Mouse (Mus musculus): ENCODE data around the gene Cspg4. TPM values are rescaled to one million over a fixed set of nuclear protein-coding genes. Genes with fewer than 3 reads are reported as not detected.
A peak's percentile ranks its signal among the peaks of the same experiment; 100 is the strongest.
"Not testable (repeated sequence)": the region's sequence is repeated elsewhere in the genome, so short reads cannot be mapped to it uniquely, and the experiment has no call there.

The Cspg4 gene
- total RNA-seq, 2 experiments from 2014 or later: 6.5 to 9.4 TPM

DNA sequence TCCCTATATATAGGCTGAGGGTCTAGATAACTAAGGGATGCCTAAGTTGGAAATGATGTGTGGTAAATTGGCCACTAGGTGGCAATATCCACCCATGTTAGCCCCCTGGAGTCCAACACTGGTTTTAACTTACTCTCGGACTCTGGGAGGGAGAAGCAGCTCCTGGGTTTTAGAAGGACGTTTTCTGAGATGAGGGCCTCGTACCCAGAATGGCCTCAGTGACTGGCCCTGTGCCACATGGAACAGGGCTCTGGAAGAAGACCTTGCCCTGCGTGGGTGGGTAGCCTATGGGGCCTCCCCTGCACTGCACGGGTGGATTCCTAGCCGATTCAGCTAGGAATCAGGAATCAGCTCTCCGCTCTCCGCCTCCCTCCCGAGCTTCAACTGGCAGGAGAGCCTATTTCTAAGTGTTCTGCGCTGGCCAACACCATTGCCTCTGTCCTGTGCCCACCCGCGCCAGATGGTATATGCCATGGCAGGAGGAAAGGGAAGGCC lies 26.7 kb downstream of the Cspg4 start:
- DNase-seq: peak; percentile 63

DNA sequence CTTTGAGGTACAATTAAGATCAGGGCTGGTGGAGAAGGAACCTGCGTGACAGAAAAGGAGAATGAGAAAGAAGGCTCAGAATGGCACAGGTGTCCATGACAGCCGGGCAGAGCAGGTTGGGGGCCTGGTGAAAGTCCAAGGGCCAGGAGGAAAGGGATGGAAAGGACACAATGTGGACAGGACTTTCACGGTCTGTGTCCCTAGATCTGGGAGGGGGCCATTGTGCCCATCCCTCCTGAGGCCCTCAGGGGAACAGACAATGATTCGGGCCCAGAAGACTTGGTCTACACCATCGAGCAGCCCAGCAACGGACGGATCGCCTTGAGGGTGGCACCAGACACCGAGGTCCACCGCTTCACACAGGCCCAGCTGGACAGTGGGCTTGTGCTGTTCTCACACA lies 27.3 kb downstream of the Cspg4 start:
- no peak for DNase-seq

DNA sequence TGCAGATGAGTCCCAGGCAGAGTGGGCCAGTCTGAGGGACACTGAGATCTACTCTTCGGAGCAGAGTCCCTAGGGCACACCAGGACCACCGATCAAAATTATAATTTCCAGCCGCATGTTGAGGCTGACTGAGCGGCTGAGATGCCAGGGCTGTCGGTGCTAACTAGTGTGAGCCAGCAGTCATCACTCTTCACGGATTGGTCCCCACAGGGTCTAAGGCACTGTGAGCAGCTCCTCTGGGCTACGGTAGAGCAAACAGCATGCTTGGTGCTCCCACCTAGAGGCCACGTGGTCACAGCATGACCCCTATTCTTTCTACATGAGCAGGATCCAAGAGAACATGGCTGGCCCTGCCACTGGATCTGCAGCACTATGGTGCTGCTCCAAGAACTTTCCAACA lies 28.5 kb downstream of the Cspg4 start:
- no peak for DNase-seq

- DNase-seq: no peak
Measured at GRCm38 (mm10) chr9:56894006-56894405, 29.2 kb downstream of the Cspg4 start.

- no peak for DNase-seq
Measured at GRCm38 (mm10) chr9:56896779-56897178, 31.9 kb downstream of the Cspg4 start.

- DNase-seq: no peak
Measured at GRCm38 (mm10) chr9:56899409-56899808, 34.6 kb downstream of the Cspg4 start.

DNA sequence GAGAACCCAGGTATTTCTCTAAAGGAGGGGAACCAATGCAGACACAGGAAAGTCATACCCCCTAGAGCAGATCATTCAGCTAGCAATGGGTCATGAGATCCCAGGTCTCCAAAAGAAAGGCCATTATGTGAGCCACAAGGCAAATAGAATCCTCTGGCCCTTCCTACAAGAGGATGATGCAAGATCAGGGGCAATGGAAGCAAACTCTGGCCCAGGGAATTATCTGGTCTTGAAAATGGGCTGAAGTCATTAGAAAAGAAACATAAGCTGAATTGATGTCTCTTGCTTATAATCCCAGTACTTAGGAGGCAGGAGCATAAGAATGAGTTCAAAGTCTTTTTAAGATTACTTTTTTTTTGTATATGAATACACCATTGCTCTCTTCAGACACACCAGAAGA lies 35.2 kb downstream of the Cspg4 start:
- no peak for DNase-seq

DNA sequence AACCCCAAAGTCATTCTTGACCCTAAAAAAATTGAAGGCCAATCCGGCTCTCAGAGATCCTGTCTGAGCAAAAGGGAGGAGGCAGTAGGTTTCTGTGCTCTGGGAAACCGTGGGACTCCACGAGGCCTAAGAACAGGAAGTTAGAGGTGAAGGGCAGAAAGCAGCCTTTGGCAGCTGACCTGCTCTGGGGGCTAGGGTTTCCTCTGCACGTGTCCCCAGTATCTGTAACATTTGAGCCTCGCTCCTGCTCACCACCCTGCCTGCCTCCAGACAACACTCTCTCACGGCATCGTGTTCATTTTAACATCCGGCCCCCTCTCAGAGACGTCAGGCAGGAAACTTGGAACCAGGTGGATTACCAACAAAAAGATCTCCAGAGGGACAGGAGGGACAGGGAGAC lies 35.7 kb downstream of the Cspg4 start:
- DNase-seq: no peak

DNA sequence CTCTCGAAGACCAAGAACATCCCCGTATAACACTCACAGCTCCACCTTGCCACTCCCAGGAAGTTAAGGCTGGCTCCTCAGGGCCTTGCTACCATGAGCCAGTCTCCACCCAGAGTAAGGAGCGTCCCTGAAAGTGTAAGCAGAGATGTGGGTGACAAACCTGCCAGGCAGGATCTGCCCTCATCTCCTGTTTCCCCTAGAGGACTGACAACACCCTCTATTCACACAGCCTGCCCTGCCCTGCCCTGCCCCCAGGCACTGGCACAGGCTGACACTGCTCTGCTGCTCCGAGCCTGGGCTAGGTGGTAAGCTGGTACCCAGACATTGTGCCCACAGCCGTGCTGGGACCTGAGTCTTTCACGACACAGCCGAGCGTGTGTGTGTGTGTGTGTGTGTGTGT lies 36.4 kb downstream of the Cspg4 start:
- DNase-seq: no peak

DNA sequence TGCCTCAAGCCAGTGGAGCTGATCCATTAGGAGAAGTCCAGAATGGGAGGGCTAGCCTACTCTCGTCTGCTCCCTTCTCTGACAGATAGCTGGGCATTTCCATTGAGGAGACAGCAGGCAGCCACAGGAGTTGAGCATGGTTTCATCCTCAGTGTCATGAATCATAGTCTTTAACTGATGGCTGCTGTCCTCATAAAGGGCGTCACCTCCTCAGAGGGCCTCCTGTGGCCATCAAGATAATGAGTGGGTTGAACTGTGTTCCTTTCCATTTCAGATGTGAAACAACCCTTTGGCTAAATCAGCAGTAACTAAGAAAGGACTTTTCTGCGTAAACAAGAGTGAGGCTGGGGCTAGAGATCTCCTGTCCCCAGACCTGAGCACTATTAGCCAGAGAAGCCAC lies 38.8 kb downstream of the Cspg4 start:
- DNase-seq: no peak

- DNase-seq: peak; percentile 18
Measured at GRCm38 (mm10) chr9:56907549-56907948, 42.7 kb downstream of the Cspg4 start.

- DNase-seq: not testable (repeated sequence)
Measured at GRCm38 (mm10) chr9:56909991-56910390, 45.2 kb downstream of the Cspg4 start.

DNA sequence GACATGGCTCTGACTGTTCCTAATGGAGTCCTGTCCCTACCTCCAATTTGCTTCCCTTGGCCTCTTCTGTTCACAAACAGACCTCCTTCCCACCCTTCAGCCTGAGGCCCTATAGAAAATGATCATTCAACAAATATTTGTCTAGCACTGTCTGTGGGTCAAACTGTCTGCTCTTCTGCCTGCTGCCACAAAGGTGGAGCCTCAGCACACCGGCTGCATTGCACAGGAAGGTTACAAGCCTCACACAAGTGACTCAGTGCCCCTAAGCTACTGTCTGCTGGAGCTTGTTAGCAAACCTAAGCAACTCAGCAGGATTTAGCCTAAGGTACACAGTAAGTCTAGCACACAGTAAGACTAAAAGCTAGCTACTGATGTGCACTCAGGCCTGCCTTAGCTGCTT lies 46.2 kb downstream of the Cspg4 start:
- no peak for DNase-seq

GRCm38 (mm10) chr9:56913991-56914390 lies 49.2 kb downstream of the Cspg4 start:
- no peak for DNase-seq

GRCm38 (mm10) chr9:56915116-56915515 lies 50.3 kb downstream of the Cspg4 start:
- DNase-seq: no peak

DNA sequence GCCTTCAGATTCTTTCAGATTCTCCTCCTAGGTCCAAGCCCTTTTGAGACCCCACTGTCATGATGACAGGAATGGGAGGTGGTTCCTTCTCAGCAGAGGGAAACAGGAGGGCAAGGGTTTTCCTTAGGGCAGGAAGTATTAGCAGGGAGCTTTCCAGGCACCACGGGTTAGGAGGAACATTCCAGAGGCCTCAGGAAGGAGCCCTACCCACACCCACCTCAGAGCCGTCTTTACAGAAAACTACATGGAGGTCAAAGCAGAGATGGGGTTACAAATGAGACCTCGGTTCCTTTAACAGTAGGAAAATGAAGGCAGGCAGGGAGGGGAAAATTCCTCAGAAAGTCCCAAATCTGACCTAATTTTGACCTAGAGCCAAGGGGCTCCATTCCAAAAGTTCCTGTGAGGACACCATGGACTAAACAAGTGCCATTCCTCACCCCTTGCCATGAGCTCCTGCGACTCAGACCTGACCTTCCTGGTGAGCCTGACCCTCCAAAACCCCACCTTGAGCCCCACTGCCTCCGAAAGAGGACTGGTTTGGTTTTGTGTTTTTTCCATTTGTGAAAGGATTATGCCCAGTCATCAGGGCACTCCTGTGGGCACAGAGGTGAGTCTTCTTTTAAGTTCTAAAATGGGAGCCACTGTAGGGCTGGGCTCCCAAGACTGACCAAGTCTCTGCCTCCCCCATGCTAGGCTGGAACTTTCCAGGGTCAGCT lies 51.0 kb downstream of the Cspg4 start:
- no peak for DNase-seq

DNA sequence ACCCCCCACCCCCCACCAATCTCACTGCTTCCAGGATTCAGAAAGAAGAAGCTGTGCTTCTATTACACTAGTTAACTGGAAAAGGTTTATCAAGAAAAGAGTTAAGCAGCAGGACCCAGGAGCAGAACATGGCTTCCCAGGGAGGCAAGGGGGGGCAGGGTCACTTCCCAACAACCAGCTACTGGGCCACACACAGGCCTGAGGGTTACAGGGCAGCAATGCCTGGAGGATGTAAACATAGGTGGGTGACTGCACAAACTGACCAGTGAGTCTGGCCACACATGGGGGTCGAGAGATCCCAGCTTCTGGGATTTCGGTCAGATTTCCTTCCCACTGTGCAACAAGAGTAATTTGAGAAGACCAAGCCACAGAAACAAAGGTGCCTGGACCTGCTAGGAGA lies 52.3 kb downstream of the Cspg4 start:
- DNase-seq: no peak

GRCm38 (mm10) chr9:56918466-56918865 lies 53.6 kb downstream of the Cspg4 start:
- DNase-seq: no peak

- DNase-seq: no peak
Measured at GRCm38 (mm10) chr9:56922746-56923145, 57.9 kb downstream of the Cspg4 start.

- no peak for DNase-seq
Measured at GRCm38 (mm10) chr9:56923841-56924650, 59.2 kb downstream of the Cspg4 start.

DNA sequence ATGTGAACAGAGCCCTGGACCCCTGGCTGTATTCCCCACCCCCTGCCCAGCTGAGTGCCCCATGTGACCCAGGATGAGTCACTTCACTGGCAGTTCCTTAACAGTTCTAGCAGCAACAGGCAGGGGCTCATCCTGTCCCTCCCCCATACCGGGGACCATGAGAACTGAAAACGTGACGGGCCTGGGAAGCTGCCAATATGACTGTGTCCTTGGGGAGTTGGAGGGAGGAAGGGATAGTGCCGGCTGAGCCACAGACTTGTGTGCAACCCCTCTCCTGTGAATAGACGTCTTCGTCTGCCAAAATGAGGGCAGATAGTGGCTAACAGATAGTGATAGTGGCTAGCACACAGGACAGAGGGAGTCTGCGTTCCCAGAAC lies 59.8 kb downstream of the Cspg4 start:
- DNase-seq: peak; percentile 83

GRCm38 (mm10) chr9:56925291-56926024 lies 60.6 kb downstream of the Cspg4 start:
- DNase-seq: no peak

GRCm38 (mm10) chr9:56926025-56926360 lies 61.2 kb downstream of the Cspg4 start:
- DNase-seq: no peak

All from gastrocnemius, postnatal 25 days (tissue).